Comparison of ENCODE assay signal across 26 mouse cellular contexts in the genomic region with DNA sequence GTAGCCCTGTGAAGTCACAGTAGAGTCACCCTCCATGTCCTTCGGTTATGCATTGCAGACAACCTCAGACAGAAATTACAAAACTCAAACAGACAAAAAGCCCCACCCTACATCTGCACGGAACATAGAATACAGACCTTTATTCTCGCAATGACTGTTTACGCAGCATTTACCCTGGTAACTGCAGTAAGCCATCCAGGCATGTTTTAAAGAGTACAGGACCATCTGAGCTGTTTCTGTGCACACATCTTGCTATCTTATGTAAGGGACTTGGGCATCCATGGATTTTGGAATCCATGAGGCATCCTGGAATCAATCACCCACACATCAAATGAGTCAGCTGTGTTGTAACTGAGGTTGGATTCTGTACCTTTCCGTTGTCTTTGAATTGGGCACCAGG. TPM values are rescaled to one million over a fixed set of nuclear protein-coding genes. Genes with fewer than 3 reads are reported as not detected.
A peak's percentile ranks its signal among the peaks of the same experiment; 100 is the strongest.
DNase-seq lines count a peak whose midpoint lies in the region; ATAC-seq and TF ChIP-seq lines count a peak whose summit lies in the region.
"Had no signal": no experiment of that assay in that cellular context is flagged by ENCODE, and none has a peak within 500 bp of the region (broad histone marks: within the 10 kb centered on the region; RNA-seq: fewer than 3 reads in every experiment).

No protein-coding gene starts in this region.

- H3K4me1 ChIP-seq in midbrain, embryonic 11.5 days (ENCODE audit: control insufficient read depth, insufficient read depth, low read length), result peaks cover 6% of the 10 kb centered on the region; the same call in 1 of the 2 replicates
- peaks cover 9% of the 10 kb centered on the region; the same call in 1 of the 2 replicates for H3K4me1 ChIP-seq in midbrain, embryonic 15.5 days
- peaks cover 10% of the 10 kb centered on the region for H3K4me1 ChIP-seq in hindbrain, embryonic 16.5 days (ENCODE audit: control insufficient read depth, insufficient read depth, low read depth, low read length)
- H3K4me1 ChIP-seq: megakaryocyte, embryonic 14.5 days had no signal

- 92% methylated on average over 5 of the region's 5 CpGs for WGBS in midbrain, embryonic 11.5 days
- WGBS in midbrain, embryonic 15.5 days, result 93% methylated on average over 5 of the region's 5 CpGs
- WGBS in hindbrain, embryonic 16.5 days, result 96% methylated on average over 5 of the region's 5 CpGs

- peaks cover 2% of the 10 kb centered on the region; the same call in 1 of the 2 replicates for H3K27me3 ChIP-seq in midbrain, embryonic 11.5 days (ENCODE audit: control insufficient read depth, insufficient read depth, low read length)
- H3K27me3 ChIP-seq in midbrain, embryonic 15.5 days (replicated peaks), result peaks cover 4% of the 10 kb centered on the region; the same call in 1 of the 2 replicates
- no peaks in the 10 kb centered on the region for H3K27me3 ChIP-seq in hindbrain, embryonic 16.5 days (replicated peaks; ENCODE audit: control insufficient read depth, insufficient read depth, low read length)
- H3K27me3 ChIP-seq: neural tube, embryonic 13.5 days had no signal

- H3K4me2 ChIP-seq in midbrain, embryonic 11.5 days, result no peak overlapping the region
- H3K4me2 ChIP-seq in midbrain, embryonic 15.5 days, result no peak overlapping the region
- H3K4me2 ChIP-seq in hindbrain, embryonic 16.5 days (ENCODE audit: low read length), result no peak overlapping the region
- H3K4me2 ChIP-seq: heart, embryonic 13.5 days; hindbrain, embryonic 12.5 days; neural tube, embryonic 13.5 days had no signal

- TF ChIP-seq CTCF in layer of hippocampus, adult 2 months (conservative IDR thresholded peaks at IDR 0.05), result no peak

- no peak for ATAC-seq in midbrain, embryonic 11.5 days (ENCODE audit: low FRiP score)
- ATAC-seq in midbrain, embryonic 15.5 days (replicated peaks), result no peak
- no peak for ATAC-seq in hindbrain, embryonic 16.5 days
- ATAC-seq: CD4-positive, CD25-positive, alpha-beta regulatory T cell, adult 4 months; forebrain, embryonic 14.5 days; midbrain, embryonic 16.5 days had no signal

- no peak overlapping the region for H3K9ac ChIP-seq in midbrain, embryonic 11.5 days (ENCODE audit: low read length)
- no peak overlapping the region for H3K9ac ChIP-seq in midbrain, embryonic 15.5 days
- no peak overlapping the region for H3K9ac ChIP-seq in hindbrain, embryonic 16.5 days (ENCODE audit: low read depth, low read length)
- H3K9ac ChIP-seq: heart, embryonic 13.5 days; hindbrain, embryonic 12.5 days; neural tube, embryonic 13.5 days had no signal

- no peaks in the 10 kb centered on the region for H3K36me3 ChIP-seq in midbrain, embryonic 11.5 days (ENCODE audit: control insufficient read depth, insufficient read depth, low read length)
- no peaks in the 10 kb centered on the region for H3K36me3 ChIP-seq in midbrain, embryonic 15.5 days (replicated peaks)
- no peaks in the 10 kb centered on the region for H3K36me3 ChIP-seq in hindbrain, embryonic 16.5 days (ENCODE audit: control insufficient read depth, insufficient read depth, low read length)
- H3K36me3 ChIP-seq: heart, embryonic 13.5 days; hindbrain, embryonic 12.5 days; limb, embryonic 10.5 days; neural tube, embryonic 13.5 days had no signal

- peak; percentile 26 to 83 for DNase-seq in adrenal gland, adult (ENCODE audit: inconsistent age in 2 of 2, low spot score in 1 of 2)
- no peak for DNase-seq in adrenal gland, postnatal 14 days
- peak in 1 of 2 experiments; percentile 54 for DNase-seq in layer of hippocampus, adult 2 months (ENCODE audit: low spot score in 2 of 2)
- no peak for DNase-seq in layer of hippocampus, adult 11-12 months (ENCODE audit: low spot score)
- peak; percentile 17 for DNase-seq in midbrain, embryonic 11.5 days (ENCODE audit: low spot score, missing footprints)
- DNase-seq: cerebellum, adult 8-10 months; cerebellum, postnatal 36 days; gastrocnemius, postnatal 10 days; heart, adult 18-20 months; kidney, adult 11 months; liver; lung, postnatal 10 days; retina, postnatal 1 day; right cerebral cortex, postnatal 4 days; thymus, postnatal 25 days had no signal

- peak overlapping the region; percentile 75 for H3K27ac ChIP-seq in layer of hippocampus, adult 2 months
- no peak overlapping the region for H3K27ac ChIP-seq in midbrain, embryonic 11.5 days (ENCODE audit: low read depth, low read length)
- no peak overlapping the region for H3K27ac ChIP-seq in midbrain, embryonic 15.5 days
- no peak overlapping the region for H3K27ac ChIP-seq in hindbrain, embryonic 16.5 days (ENCODE audit: low read depth, low read length)
- H3K27ac ChIP-seq: heart, embryonic 13.5 days; hindbrain, embryonic 12.5 days; limb, embryonic 10.5 days; neural tube, embryonic 13.5 days had no signal

- no peaks in the 10 kb centered on the region for H3K9me3 ChIP-seq in midbrain, embryonic 11.5 days (ENCODE audit: control insufficient read depth, low read length)
- H3K9me3 ChIP-seq in midbrain, embryonic 15.5 days, result no peaks in the 10 kb centered on the region
- no peaks in the 10 kb centered on the region for H3K9me3 ChIP-seq in hindbrain, embryonic 16.5 days (ENCODE audit: control insufficient read depth, low read length)
- H3K9me3 ChIP-seq: heart, embryonic 13.5 days; hindbrain, embryonic 12.5 days; limb, embryonic 10.5 days; neural tube, embryonic 13.5 days had no signal

- no peak overlapping the region for H3K4me3 ChIP-seq in layer of hippocampus, adult 2 months
- H3K4me3 ChIP-seq in midbrain, embryonic 11.5 days (ENCODE audit: low read depth, low read length), result no peak overlapping the region
- H3K4me3 ChIP-seq in midbrain, embryonic 15.5 days, result no peak overlapping the region
- H3K4me3 ChIP-seq in hindbrain, embryonic 16.5 days (ENCODE audit: low read length), result no peak overlapping the region
- H3K4me3 ChIP-seq: heart, embryonic 13.5 days; hindbrain, embryonic 12.5 days; limb, embryonic 10.5 days; megakaryocyte, embryonic 14.5 days; myocyte; neural tube, embryonic 13.5 days had no signal

RNA-seq across cellular contexts. Expression of a gene that starts 2.3 kb away (rescaled TPM):
- total RNA-seq in adrenal gland, postnatal 14 days (2021), result 99.4 and 116 TPM in 2 replicates
- total RNA-seq in layer of hippocampus, adult 2 months (2021), result 1 to 10 TPM; 5.2 to 5.5 TPM
- polyA plus RNA-seq in midbrain, embryonic 11.5 days (2014; fragmentation: Nextera tagmentation; extraction: Ambion mirVana), result 0.74 and 0.75 TPM in 2 replicates
- 2.0 and 2.1 TPM in 2 replicates for polyA plus RNA-seq in midbrain, embryonic 15.5 days (2015; fragmentation: Nextera tagmentation; extraction: Ambion mirVana)
- polyA plus RNA-seq in hindbrain, embryonic 16.5 days (2015; fragmentation: Nextera tagmentation; extraction: Ambion mirVana), result 4.3 and 5.6 TPM in 2 replicates
- polyA plus RNA-seq: CD4-positive, CD25-positive, alpha-beta regulatory T cell, adult 4 months; limb, embryonic 10.5 days had no signal

Comparison
In these comparisons a context has a peak if more than half of its experiments do, and no peak if none do; other contexts are left out.
1. DNase-seq: peak in adrenal gland, adult (2 of 2) and midbrain, embryonic 11.5 days (single experiment); none in adrenal gland, postnatal 14 days (single experiment) and layer of hippocampus, adult 11-12 months (single experiment).